Mouse (Mus musculus): ENCODE measurements at regions not wholly inside any gene's neighbourhood (a gene's known extent, or its start where the extent isn't known, plus 50 kb on each side); places are given as distances from the start of the nearest gene placed in this dataset.

DNA sequence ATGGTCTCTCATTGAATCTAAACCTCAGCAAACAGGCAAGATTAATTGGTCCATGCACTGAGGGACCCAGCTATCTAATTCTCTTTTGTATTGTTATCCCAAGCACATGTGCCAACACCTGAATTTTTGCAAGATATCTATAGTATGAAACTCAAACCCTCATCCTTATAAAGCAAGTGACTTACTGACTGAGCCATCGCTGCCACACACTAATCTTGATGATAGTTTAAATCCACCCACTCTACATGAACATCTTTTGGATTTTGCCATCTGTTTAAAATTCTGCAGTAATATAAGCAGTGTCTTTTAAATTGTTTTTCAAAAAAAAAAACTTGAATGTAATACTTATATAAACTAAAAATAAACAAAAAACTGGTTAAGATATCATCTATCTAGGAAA lies 280.9 kb downstream of the Pcdh10 start:
- WGBS, result 100% methylated on average over 1 of the region's 1 CpGs
- no peak overlapping the region for H3K4me2 ChIP-seq (replicated peaks)
- H3K9ac ChIP-seq, result no peak overlapping the region

DNA sequence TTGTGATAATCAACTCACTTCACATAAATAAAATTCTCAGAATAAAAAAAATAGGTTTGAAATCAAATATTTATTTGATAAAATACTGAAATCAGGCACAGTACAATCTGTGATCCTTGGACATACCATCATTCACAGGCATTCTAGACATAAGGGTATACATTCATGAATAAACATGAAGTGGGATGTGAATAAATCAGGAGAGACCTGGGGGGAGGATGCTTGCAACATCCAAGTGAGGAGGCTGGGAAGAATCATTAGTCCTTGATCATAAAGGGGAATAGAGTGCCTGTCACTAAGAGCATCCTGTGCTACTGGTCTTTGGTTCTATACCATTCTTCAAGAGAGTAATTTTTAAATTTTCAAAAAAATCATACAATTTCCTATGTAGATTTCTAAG lies 292.2 kb downstream of the Pcdh10 start:
- H3K9ac ChIP-seq, result no peak overlapping the region
- no peak overlapping the region for H3K4me2 ChIP-seq (replicated peaks)
- H3K9me3 ChIP-seq, result no peaks in the 10 kb centered on the region
- no peaks in the 10 kb centered on the region for H3K27me3 ChIP-seq (replicated peaks)
- peak; percentile 61; the same call in 1 of the 2 replicates for ATAC-seq (ENCODE audit: low FRiP score, low read depth)
- no peaks in the 10 kb centered on the region for H3K36me3 ChIP-seq
- no peak overlapping the region for H3K27ac ChIP-seq
- H3K4me3 ChIP-seq, result no peak overlapping the region
- H3K4me1 ChIP-seq, result no peaks in the 10 kb centered on the region

More for the DNA sequence above, 280.9 kb downstream of the Pcdh10 start:
- H3K27ac ChIP-seq, result no peak overlapping the region
- H3K9me3 ChIP-seq, result no peaks in the 10 kb centered on the region
- no peak overlapping the region for H3K4me3 ChIP-seq
- H3K4me1 ChIP-seq, result no peaks in the 10 kb centered on the region
- no peaks in the 10 kb centered on the region for H3K36me3 ChIP-seq
- ATAC-seq (ENCODE audit: low FRiP score, low read depth), result no peak
- H3K27me3 ChIP-seq (replicated peaks), result no peaks in the 10 kb centered on the region

DNA sequence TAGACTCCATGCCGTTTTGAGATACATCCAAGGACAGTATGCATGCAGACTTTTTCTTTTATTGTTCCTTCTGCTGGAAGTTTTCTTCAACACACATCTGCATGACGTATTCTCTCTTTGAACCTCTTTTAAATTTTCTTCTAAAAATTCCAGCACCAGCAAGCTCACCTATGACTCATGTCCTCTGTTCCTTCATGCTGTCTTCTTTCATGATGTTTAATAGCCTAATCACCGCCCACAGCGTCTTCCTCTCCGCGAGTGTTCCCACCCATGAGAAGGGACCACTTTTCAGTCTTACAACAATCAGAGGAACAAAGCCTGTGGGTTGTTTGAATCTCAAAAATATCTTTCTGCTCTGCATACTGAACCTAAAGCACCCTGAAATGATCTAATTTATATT lies 299.5 kb downstream of the Pcdh10 start:
- ATAC-seq (ENCODE audit: low FRiP score, low read depth), result no peak
- no peak overlapping the region for H3K27ac ChIP-seq
- H3K9ac ChIP-seq, result no peak overlapping the region
- WGBS, result 87% methylated on average over 6 of the region's 6 CpGs
- 0 out of 2 replicates have a peak, but pooled peaks cover 3% of the 10 kb centered on the region for H3K27me3 ChIP-seq (replicated peaks)
- H3K36me3 ChIP-seq, result no peaks in the 10 kb centered on the region
- no peaks in the 10 kb centered on the region for H3K4me1 ChIP-seq
- H3K9me3 ChIP-seq, result no peaks in the 10 kb centered on the region
- no peak overlapping the region for H3K4me3 ChIP-seq
- H3K4me2 ChIP-seq (replicated peaks), result no peak overlapping the region

DNA sequence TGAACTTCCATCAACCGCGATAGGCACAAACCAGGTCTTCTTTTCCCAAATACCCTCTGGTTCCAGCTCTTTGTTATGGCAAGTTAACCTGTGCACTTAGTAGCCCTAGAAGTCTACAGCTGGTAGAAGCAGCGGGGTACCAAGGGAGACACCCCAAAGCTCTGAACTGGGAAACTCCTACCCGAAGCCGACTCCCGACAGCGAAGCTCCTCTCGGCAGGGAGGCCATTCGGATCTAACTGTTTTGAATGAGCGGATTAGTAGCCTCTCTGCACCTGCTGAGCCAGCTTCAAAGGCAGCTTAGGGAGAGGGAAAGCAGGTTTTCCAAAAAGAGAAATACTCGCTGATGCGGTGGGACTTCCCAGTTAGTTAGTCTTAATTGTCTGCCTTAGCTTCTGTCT lies 303.2 kb downstream of the Pcdh10 start:
- no peak overlapping the region for H3K27ac ChIP-seq
- no peaks in the 10 kb centered on the region for H3K4me1 ChIP-seq
- 0 out of 2 replicates have a peak, but pooled peaks cover 3% of the 10 kb centered on the region for H3K27me3 ChIP-seq (replicated peaks)
- no peaks in the 10 kb centered on the region for H3K9me3 ChIP-seq
- ATAC-seq (ENCODE audit: low FRiP score, low read depth), result no peak
- H3K36me3 ChIP-seq, result no peaks in the 10 kb centered on the region
- H3K4me3 ChIP-seq, result no peak overlapping the region
- 1% methylated on average over 12 of the region's 12 CpGs for WGBS
- peak overlapping the region; percentile 44 for H3K4me2 ChIP-seq (replicated peaks)
- H3K9ac ChIP-seq, result no peak overlapping the region

DNA sequence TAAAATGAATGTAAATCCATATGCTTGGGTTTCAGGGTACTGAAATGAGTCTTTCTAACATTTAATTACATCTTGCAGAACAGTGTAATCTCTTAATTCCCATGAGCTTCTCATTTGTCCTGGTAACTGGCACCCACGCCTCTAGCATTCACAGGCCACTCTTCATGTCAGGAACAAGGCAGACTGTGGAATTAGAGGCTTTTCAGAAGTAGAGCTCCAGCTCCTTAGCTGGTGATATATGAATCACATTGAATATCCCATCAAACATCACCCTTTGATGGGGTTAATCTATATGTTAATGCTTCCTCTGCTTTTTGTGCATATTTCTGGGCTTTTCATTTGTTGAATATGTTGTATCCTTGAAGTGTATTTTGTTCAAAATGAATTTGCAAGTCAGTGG lies 329.7 kb downstream of the Pcdh10 start:
- Histone ChIP-seq H3K27me3 (replicated peaks) (no peaks in the 10 kb centered on the region), H3K4me3 (no peak overlapping the region), H3K27ac (no peak overlapping the region), H3K36me3 (no peaks in the 10 kb centered on the region), H3K9me3 (no peaks in the 10 kb centered on the region), H3K9ac (no peak overlapping the region), H3K4me1 (no peaks in the 10 kb centered on the region), H3K4me2 (replicated peaks) (no peak overlapping the region)
- WGBS, result 41% methylated on average over 1 of the region's 1 CpGs
- no peak for ATAC-seq (ENCODE audit: low FRiP score, low read depth)

Measured in neural tube, embryonic 12.5 days (tissue).